8 mouse cellular contexts compared by ENCODE assay signal in the genomic region with DNA sequence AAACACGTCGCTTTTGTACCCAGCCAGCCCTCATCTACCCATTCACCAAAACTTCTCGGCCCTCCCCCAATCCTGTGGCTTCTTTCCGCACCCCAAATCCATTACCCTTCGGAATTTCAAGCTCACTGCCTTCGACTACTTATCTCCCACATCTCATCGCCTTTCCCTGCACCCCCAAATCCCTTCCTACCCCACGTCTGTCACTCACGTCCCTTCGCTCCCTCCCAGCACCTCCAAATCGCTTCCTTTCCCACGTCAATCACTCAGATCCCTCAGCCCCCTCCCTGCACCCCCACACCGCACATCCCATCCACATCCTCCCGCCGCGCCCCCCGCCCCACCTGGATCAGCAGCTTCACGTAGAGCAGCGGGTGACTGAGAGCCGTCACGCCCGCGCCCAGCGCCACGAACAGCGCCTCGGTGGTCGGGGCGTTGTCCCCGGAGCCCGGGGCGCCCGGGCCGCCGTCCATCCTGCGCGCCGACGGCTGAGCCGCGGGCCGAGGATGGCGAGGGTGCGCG. TPM values are rescaled to one million over a fixed set of nuclear protein-coding genes. Genes with fewer than 3 reads are reported as not detected.
A peak's percentile ranks its signal among the peaks of the same experiment; 100 is the strongest.
DNase-seq lines count a peak whose midpoint lies in the region; ATAC-seq and TF ChIP-seq lines count a peak whose summit lies in the region.

No protein-coding gene starts in this region.

- H3K4me2 ChIP-seq in forebrain, embryonic 12.5 days, result peak overlapping the region; percentile 77
- peak overlapping the region; percentile 78 for H3K4me2 ChIP-seq in kidney, postnatal 0 days (ENCODE audit: low read length)
- H3K4me2 ChIP-seq in midbrain, embryonic 14.5 days (ENCODE audit: low read length), result peak overlapping the region; percentile 61

- TF ChIP-seq CTCF in lung, adult 2 months (IDR thresholded peaks at IDR 0.05; ENCODE audit: insufficient read depth, low read length), result no peak
- no peak for TF ChIP-seq CTCF in bone marrow, adult 2 months (IDR thresholded peaks at IDR 0.05; ENCODE audit: control insufficient read depth, insufficient read depth, low read length)
- TF ChIP-seq CTCF in kidney, postnatal 0 days (IDR thresholded peaks at IDR 0.05; ENCODE audit: low read depth), result no peak

- no peak for DNase-seq in lung, adult 2 months
- no peak for DNase-seq in lung, postnatal 25 days (ENCODE audit: low spot score)
- no peak for DNase-seq in kidney, postnatal 0 days (ENCODE audit: low spot score)
- DNase-seq in midbrain, embryonic 14.5 days, result peak; percentile 72
- DNase-seq in T-cell, adult 2 months (ENCODE audit: low spot score), result no peak
- no peak for DNase-seq in adrenal gland, adult 8-10 months

- peak; percentile 51 for ATAC-seq in forebrain, embryonic 12.5 days (ENCODE audit: low FRiP score)
- no peak; the same call in 1 of the 2 replicates for ATAC-seq in kidney, postnatal 0 days (replicated peaks; ENCODE audit: low FRiP score, low read depth)
- ATAC-seq in midbrain, embryonic 14.5 days (ENCODE audit: low FRiP score, low TSS enrichment), result peak; percentile 64

- H3K36me3 ChIP-seq in forebrain, embryonic 12.5 days (replicated peaks), result peaks cover 24% of the 10 kb centered on the region
- H3K36me3 ChIP-seq in kidney, postnatal 0 days (ENCODE audit: insufficient read depth, low read length), result peaks cover 13% of the 10 kb centered on the region; the same call in 1 of the 2 replicates
- H3K36me3 ChIP-seq in midbrain, embryonic 14.5 days (ENCODE audit: control insufficient read depth, insufficient read depth, low read length), result peaks cover 23% of the 10 kb centered on the region

- peak overlapping the region; percentile 79 for H3K4me3 ChIP-seq in lung, adult 2 months (replicated peaks; ENCODE audit: extremely low read depth, low read depth, low read length)
- H3K4me3 ChIP-seq in bone marrow, adult 2 months (replicated peaks; ENCODE audit: control insufficient read depth, low read depth, low read length), result peak overlapping the region; percentile 100
- H3K4me3 ChIP-seq in forebrain, embryonic 12.5 days (replicated peaks), result peak overlapping the region; percentile 75
- peak overlapping the region; percentile 96 for H3K4me3 ChIP-seq in kidney, postnatal 0 days (replicated peaks; ENCODE audit: low read depth, low read length)
- peak overlapping the region; percentile 86 for H3K4me3 ChIP-seq in midbrain, embryonic 14.5 days (replicated peaks; ENCODE audit: low read depth, low read length)

- TF ChIP-seq POLR2A in lung, adult 2 months (IDR thresholded peaks at IDR 0.05; ENCODE audit: borderline replicate concordance, extremely low read depth, low read depth, low read length), result peak; percentile 8; the same call in 1 of the 2 replicates
- TF ChIP-seq POLR2A in bone marrow, adult 2 months (IDR thresholded peaks at IDR 0.05; ENCODE audit: borderline replicate concordance, control insufficient read depth, low read depth, low read length), result no peak

- H3K9me3 ChIP-seq in forebrain, embryonic 12.5 days, result no peaks in the 10 kb centered on the region
- H3K9me3 ChIP-seq in kidney, postnatal 0 days (replicated peaks; ENCODE audit: low read length), result no peaks in the 10 kb centered on the region
- no peaks in the 10 kb centered on the region for H3K9me3 ChIP-seq in midbrain, embryonic 14.5 days (ENCODE audit: control insufficient read depth, low read length)

- H3K27ac ChIP-seq in bone marrow, adult 2 months (ENCODE audit: control insufficient read depth, insufficient read depth, low read depth, low read length, poor library complexity), result peak overlapping the region; percentile 78; the same call in 1 of the 2 replicates
- H3K27ac ChIP-seq in forebrain, embryonic 12.5 days, result peak overlapping the region; percentile 90
- H3K27ac ChIP-seq in kidney, postnatal 0 days, result peak overlapping the region; percentile 96
- H3K27ac ChIP-seq in midbrain, embryonic 14.5 days (replicated peaks; ENCODE audit: low read depth, low read length), result peak overlapping the region; percentile 93

- H3K4me1 ChIP-seq in lung, adult 2 months (ENCODE audit: control insufficient read depth, insufficient read depth, low read length), result peaks cover 11% of the 10 kb centered on the region
- H3K4me1 ChIP-seq in bone marrow, adult 2 months (ENCODE audit: control insufficient read depth, insufficient read depth, low read length), result peaks cover 3% of the 10 kb centered on the region
- H3K4me1 ChIP-seq in forebrain, embryonic 12.5 days, result peaks cover 34% of the 10 kb centered on the region
- H3K4me1 ChIP-seq in kidney, postnatal 0 days (replicated peaks; ENCODE audit: insufficient read depth, low read length), result peaks cover 18% of the 10 kb centered on the region
- H3K4me1 ChIP-seq in midbrain, embryonic 14.5 days (ENCODE audit: control insufficient read depth, insufficient read depth, low read length), result peaks cover 21% of the 10 kb centered on the region

- H3K9ac ChIP-seq in forebrain, embryonic 12.5 days, result peak overlapping the region; percentile 93
- H3K9ac ChIP-seq in kidney, postnatal 0 days (ENCODE audit: low read depth, low read length), result peak overlapping the region; percentile 96
- H3K9ac ChIP-seq in midbrain, embryonic 14.5 days (replicated peaks; ENCODE audit: low read length), result peak overlapping the region; percentile 90

- whole genome bisulfite sequencing in lung, adult 2 months, result under 1% methylated on average over 43 of the region's 45 CpGs
- WGBS in bone marrow, adult 2 months, result 1% methylated on average over 45 of the region's 45 CpGs
- WGBS in forebrain, embryonic 12.5 days, result under 1% methylated on average over 44 of the region's 45 CpGs
- under 1% methylated on average over 43 of the region's 45 CpGs for WGBS in kidney, postnatal 0 days
- WGBS in midbrain, embryonic 14.5 days, result under 1% methylated on average over 45 of the region's 45 CpGs

- no peaks in the 10 kb centered on the region for H3K27me3 ChIP-seq in forebrain, embryonic 12.5 days
- no peaks in the 10 kb centered on the region for H3K27me3 ChIP-seq in kidney, postnatal 0 days (ENCODE audit: insufficient read depth, low read length)
- H3K27me3 ChIP-seq in midbrain, embryonic 14.5 days (ENCODE audit: control insufficient read depth, insufficient read depth, low read length), result no peaks in the 10 kb centered on the region

RNA-seq across cellular contexts. Expression of a gene that starts 0.5 kb away (rescaled TPM):
- 413 and 456 TPM in 2 replicates for polyA plus RNA-seq in lung, adult 2 months (2012; rRNA removed)
- 111 and 170 TPM in 2 replicates for polyA plus RNA-seq in bone marrow, adult 2 months (2011; ENCODE audit: insufficient read depth, insufficient read length, low replicate concordance, missing spikeins)
- 381 and 393 TPM in 2 replicates for polyA plus RNA-seq in forebrain, embryonic 12.5 days (2016; fragmentation: Nextera tagmentation; extraction: Ambion mirVana)
- polyA plus RNA-seq in kidney, postnatal 0 days (2015; fragmentation: Nextera tagmentation; extraction: Ambion mirVana), result 307 and 309 TPM in 2 replicates
- 533 and 550 TPM in 2 replicates for polyA plus RNA-seq in midbrain, embryonic 14.5 days (2014; fragmentation: Nextera tagmentation; extraction: Ambion mirVana)
- total RNA-seq in adrenal gland, adult 8-10 months (2022), result 100 to 1,000 TPM; 236 to 274 (median 253) TPM

RNA-seq across cellular contexts. Expression of a gene that starts 13.5 kb away (rescaled TPM):
- polyA plus RNA-seq in lung, adult 2 months (2012; rRNA removed), result 44.3 and 53.7 TPM in 2 replicates
- polyA plus RNA-seq in bone marrow, adult 2 months (2011; ENCODE audit: insufficient read depth, insufficient read length, low replicate concordance, missing spikeins), result 25.2 and 41.8 TPM in 2 replicates
- 3.4 and 3.7 TPM in 2 replicates for polyA plus RNA-seq in forebrain, embryonic 12.5 days (2016; fragmentation: Nextera tagmentation; extraction: Ambion mirVana)
- 12.3 and 12.5 TPM in 2 replicates for polyA plus RNA-seq in kidney, postnatal 0 days (2015; fragmentation: Nextera tagmentation; extraction: Ambion mirVana)
- polyA plus RNA-seq in midbrain, embryonic 14.5 days (2014; fragmentation: Nextera tagmentation; extraction: Ambion mirVana), result 4.4 and 4.9 TPM in 2 replicates
- total RNA-seq in adrenal gland, adult 8-10 months (2022), result 10 to 100 TPM in 1 of 4 experiments, 1 to 10 TPM in 3; 2.1 to 11.1 (median 6.9) TPM

RNA-seq across cellular contexts. Expression of a gene that starts 29.7 kb away (rescaled TPM):
- polyA plus RNA-seq in lung, adult 2 months (2012; rRNA removed), result 46.8 and 47.3 TPM in 2 replicates
- 71.5 and 171 TPM in 2 replicates for polyA plus RNA-seq in bone marrow, adult 2 months (2011; ENCODE audit: insufficient read depth, insufficient read length, low replicate concordance, missing spikeins)
- 1.8 and 2.2 TPM in 2 replicates for polyA plus RNA-seq in forebrain, embryonic 12.5 days (2016; fragmentation: Nextera tagmentation; extraction: Ambion mirVana)
- polyA plus RNA-seq in kidney, postnatal 0 days (2015; fragmentation: Nextera tagmentation; extraction: Ambion mirVana), result 3.1 and 4.1 TPM in 2 replicates
- polyA plus RNA-seq in midbrain, embryonic 14.5 days (2014; fragmentation: Nextera tagmentation; extraction: Ambion mirVana), result 1.3 and 2.8 TPM in 2 replicates
- 10 to 100 TPM in 3 of 4 experiments, 1 to 10 TPM in 1; 9.0 to 16.7 (median 14.0) TPM for total RNA-seq in adrenal gland, adult 8-10 months (2022)
